Mouse (Mus musculus) CD4-positive, CD25-positive, alpha-beta regulatory T cell, adult 2 months (primary cell): ENCODE measurements around the gene Snai1.

Experiments used
- DNase-seq: peaks from one replicate; pipeline ENCODE4 v3.0.0-alpha.2; 2012; ENCODE audit warnings: low read depth, low spot score

Gene Snai1

GRCm38 (mm10) chr2:167550341-167550854 is 12.4 kb downstream of the Snai1 start:
- no peak for DNase-seq

- no peak for DNase-seq
These were observed 13.4 kb downstream of the Snai1 start for GRCm38 (mm10) chr2:167551342-167551920.

DNA sequence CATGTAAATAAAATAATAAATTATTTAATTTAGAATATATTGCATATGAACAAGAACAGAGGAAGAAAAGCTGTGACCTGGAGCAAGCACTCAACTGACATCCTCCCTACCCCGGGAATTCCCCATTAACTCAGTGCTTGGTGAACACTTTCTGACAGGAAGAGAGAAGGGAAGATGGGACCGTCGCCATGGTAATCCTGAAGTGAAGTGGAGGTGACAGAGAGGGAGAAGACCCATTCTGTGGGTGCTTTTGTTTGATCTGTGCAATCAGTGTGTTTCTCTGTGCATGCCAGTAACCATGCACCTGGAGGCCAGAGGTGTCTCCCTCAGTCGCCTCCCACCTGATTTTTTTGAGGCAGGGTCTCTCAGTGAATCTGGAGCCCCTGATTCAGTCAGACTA is 14.3 kb downstream of the Snai1 start:
- DNase-seq: no peak

DNA sequence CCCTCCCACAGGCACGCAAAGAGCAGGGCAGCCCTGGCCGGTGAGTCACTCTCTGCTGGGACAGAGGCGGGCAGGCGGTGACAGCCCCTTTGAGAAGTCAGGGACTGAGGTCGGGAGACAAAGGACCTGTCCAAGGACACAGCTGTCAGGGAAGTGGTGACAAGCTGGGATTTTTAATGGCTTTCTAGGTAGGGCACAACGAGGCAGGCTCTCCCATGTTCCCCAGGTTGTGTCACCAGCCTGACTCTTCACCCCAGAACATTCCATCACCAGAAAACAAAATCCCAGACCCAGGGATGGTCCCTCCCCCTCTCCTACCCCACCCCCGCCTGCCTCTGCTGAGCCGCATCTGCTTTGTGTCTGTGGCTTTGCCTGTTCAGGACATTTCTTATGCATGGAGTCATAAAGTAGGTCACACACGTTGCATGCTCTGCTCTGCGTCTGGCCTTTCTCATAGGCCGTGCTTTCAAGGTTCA is 15.0 kb downstream of the Snai1 start:
- no peak for DNase-seq

GRCm38 (mm10) chr2:167555766-167556165 is 17.8 kb downstream of the Snai1 start:
- DNase-seq: peak; percentile 20

DNA sequence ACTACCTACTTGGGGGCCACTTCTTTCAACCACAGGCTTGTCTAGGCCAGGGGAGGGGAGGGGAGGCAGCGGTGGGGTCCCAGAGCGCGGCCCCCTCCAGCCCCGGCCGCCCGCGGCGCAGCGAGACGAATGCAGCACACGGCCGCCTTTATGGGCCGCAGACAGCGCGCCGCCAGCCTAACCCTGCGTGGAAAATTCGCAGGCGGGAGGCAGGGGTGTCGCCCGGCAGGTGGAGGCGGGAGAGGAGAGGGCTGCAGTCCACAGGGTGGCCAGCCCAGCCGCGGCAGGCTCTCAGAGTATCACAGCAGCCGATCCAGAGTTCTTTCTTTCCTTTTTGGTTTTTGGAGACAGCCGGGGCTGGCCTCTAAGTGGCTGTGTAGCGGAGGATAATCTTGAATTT is 21.4 kb downstream of the Snai1 start:
- DNase-seq: no peak

DNA sequence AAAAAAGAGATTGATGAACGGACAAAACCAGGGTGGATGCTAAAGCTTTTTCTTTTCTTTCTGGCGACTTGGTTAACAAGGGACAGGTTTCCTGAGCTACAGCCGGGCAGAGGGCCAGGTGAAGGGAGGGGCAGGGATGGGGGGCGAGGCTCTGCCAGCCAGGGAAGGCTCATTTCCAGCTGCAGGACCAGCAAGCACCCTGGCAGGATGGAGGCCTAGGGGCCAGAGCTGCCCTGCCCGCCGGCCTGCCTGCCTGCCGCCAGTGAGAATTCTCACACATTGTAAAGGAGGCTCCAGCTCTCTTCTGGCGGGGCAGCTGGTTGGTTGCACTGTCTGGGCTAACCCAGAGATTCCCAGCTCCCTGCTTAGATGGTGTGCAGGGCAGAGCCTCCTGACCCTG is 24.1 kb downstream of the Snai1 start:
- DNase-seq: no peak

DNA sequence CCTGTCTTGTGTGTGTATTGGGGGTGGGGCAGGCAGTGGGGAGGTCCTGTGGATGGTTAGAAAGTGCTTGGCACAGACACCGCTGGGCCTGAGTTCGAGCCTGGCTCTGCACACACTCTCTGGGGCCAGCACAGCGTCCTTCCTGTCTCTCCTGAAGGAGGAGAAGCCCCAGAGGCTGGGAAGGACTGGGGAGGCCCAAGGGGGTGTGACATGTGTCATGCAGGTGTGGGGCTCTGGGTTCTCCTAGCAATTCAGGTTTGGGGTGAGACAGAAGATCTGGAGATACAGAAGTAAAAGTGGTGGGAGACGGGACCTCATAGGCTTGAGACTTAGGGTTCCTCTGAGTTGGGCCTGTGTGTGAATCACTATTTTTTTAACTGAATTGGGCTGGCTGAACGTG is 25.0 kb downstream of the Snai1 start:
- DNase-seq: no peak

DNA sequence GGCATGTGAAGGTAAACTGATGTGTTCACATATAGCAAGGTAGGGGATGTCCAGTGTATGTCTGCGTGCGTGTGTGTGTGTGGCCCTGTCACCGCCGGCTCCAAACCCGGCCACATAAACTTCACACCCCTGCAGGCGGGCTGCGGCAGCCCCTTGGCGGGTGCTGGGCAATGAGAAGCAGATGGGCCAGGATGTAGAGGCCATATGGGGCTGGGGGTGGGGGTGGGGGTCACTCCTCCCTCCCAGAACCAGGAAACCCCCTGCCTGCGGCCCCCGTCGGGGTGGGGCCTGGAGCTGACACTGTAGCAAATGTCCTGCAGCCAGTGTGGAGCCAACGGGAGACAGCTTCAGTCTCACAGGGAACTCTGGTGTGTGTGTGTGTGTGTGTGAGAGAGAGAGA is 25.7 kb downstream of the Snai1 start:
- DNase-seq: no peak

DNA sequence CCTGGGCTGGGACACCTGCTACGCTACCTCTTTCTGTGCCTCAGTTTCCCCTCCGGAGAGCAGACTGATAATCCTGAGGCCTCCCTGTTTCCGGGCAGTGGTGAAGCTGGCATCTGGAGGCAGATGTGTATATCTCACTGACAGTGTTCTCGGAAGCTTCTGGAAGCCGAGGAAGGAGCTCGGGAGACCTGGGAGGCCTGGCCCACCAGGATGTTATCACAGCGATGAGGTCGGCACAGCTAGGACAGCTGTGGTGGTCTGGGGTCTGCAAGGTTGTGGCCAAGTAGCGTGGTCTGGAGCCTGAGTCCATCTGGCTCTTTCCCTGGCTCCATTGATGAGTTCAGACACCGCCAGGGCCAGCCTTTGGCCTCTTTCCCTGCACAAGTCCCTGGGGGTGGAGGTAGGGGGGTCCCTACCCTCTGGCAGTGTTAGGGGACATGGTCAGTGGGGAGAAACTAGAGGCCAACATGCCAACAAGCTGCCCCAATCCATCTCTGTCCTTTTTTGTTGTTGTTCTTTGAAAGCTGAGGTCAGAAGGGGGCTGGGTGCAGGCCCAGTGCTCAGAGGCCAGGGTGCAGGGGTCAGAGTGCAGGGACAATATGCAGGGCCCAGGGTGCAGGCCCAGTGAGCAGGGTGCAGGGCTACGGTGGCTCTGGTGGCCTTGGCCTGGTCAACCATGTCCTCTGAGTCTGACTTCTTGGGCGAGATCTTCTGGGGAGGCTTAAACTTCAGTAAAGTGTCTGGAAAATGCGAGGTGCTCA is 26.7 kb downstream of the Snai1 start:
- no peak for DNase-seq

DNA sequence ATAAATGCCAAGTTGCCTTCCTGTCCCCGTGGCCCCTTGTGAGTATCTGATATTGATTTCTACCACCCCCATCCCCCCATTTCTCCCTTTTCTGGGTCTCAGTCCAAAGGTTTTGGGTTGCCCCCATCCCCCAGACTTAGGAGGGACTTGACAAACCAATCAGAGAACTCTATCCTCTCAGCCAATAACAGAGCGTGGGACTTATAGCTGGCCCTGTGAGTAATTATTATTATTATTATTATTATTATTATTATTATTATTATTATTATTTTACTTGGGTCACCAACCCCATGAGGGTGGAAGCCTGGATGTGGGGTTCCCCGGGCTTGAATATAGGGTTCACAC is 27.3 kb downstream of the Snai1 start:
- DNase-seq: no peak

DNA sequence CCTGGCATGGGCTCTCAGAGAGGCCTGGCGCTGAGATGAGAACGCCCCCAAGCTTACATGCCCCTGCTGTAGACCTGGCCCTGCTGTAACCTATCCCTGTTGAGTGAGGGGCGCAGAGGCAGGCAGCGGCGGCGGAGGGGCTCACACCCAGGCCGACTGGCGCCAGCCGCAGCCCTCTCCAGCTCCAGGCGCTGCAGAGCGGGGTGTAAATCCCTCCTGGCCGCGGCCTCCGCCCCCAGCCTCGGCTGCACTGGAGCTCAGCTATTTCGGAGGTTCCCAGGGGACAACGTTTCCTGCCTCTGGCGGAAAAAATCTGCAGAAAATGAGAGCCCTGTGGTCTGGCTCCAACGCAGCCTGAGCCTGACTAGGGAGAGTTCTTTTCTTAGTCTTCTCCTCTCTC is 27.7 kb downstream of the Snai1 start:
- no peak for DNase-seq

GRCm38 (mm10) chr2:167568112-167568511 is 30.1 kb downstream of the Snai1 start:
- no peak for DNase-seq

DNA sequence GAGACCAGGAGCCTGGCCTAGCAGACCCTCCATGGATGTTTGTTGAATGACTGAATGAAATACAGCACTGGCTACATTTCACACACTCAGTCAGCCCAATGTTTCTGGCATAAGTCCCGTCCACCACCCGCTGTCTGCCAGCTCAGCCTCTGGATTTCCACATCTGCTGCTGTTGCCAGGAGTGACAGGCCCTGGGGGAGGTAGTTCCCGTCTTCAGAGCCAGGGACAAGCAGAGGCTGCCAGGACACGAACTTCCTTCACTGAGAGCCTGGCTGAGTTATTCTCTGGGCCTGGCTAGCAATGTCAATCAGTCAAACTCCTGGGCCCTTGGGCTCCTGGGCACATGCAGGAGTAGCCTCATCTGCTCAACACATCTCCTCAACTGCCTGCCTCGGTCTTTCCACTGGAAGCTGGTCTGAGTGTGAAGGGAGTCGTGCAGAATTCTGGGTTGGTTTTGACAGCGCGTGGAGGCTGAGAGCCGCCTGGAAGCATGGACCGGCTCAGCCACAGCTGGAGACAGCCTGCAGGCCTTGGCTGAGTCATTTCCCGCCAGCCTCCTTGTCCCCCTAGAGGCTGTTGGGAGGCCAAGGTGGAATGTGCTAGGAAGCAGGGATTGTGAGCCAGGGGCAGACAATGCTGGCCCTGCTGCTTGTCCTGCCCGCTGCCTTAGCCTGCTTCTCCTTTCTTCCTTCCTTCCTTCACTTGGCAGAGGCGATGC is 32.1 kb downstream of the Snai1 start:
- no peak for DNase-seq

- DNase-seq: no peak
These were observed 32.8 kb downstream of the Snai1 start for GRCm38 (mm10) chr2:167570815-167571214.

DNA sequence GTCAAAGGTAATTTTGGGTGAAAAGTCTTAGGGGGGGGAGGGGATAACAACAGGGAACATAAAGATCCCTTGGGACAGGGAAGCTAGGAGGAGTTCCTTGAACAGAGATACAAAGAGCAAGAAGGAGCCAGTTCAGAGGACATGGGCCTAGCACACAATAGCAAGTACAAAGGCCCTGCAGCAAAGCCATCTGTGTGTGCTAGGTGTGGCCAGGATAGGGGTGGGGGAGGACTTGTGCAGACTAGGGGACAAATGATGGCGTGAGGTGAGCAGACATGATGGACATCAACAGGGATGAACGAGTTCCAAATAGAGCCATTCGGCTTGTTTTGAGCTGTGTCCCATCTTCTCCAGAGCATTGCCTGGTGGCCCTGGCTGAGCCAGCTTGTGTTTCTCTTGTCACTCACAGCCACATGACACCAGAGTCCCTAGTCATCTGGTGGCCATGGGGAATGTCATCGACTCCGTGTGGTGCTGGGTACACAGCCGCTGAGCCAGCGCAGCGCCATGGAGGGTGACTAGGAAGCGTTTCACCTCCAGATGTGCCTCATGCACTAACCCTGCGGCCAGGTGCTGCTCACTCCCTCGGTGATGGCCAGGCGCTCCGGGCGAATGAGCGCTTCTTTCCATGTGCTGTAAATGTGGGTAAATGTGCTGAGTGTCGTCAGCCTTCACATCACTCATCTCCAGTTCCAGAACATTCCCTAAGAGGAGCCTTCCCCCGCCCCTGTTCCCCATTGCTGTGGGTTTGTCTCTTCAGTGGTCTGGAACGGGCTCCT is 33.6 kb downstream of the Snai1 start:
- no peak for DNase-seq

DNA sequence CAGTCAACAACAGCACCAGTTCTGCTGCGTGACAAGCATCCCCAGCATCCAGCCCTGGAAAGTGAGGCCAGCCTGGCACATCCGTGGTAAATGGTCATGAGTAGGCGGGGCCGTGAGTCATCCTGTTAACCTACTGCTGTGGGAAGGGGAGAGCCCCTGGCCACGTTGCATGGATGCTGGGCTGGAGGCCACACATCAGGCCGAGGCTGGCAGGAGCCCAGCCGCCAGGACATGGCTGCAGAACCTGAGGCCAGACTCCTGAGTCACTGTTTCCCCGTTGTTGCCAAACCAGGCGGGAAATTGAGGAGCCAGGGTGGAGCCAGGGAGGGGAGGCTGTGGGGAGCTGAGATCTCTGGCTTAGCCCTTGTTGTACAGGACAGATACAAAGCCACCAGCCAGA is 36.8 kb downstream of the Snai1 start:
- DNase-seq: no peak

DNA sequence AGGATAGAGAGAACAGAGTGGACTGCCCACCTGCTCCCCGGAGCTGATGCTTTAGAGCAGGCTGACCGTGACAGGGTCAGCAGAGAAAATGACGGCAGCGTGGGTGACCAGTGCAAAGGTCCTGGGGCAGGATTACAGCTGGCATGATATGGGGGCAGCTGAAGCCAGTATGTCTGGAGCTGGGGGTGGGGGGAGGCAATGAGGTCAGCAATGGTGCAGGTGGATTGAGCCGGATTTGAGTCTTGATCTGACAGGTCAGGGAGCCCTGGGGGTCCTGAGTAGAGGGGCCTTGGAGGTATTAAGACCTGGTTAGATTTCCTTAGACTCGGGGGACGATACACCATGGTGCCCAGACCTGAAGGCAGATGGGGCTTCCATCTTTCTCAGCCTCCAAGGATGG is 37.6 kb downstream of the Snai1 start:
- DNase-seq: no peak

DNA sequence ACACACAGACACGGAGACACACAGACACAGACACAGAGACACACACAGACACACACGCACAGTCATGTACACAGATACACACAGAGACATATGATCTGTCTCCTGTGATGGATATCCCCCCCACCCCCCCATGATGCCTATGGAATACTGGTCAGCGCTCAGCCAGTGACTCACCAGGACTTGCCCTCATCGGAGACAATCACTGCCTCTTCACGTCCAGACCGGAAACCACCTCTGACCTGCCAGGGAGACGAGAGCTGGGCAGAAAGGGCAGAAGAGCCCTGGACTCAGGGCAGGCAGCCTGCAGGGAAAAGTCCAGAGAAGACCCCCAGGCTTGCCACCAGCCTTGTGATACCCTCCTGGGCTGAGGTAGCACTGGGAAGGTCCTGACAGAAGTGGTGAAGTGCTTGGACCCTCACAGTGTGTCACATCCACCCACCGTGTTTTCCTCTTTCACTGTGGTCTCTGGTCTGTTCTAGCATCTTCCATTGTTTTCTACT is 38.2 kb downstream of the Snai1 start:
- DNase-seq: no peak

DNA sequence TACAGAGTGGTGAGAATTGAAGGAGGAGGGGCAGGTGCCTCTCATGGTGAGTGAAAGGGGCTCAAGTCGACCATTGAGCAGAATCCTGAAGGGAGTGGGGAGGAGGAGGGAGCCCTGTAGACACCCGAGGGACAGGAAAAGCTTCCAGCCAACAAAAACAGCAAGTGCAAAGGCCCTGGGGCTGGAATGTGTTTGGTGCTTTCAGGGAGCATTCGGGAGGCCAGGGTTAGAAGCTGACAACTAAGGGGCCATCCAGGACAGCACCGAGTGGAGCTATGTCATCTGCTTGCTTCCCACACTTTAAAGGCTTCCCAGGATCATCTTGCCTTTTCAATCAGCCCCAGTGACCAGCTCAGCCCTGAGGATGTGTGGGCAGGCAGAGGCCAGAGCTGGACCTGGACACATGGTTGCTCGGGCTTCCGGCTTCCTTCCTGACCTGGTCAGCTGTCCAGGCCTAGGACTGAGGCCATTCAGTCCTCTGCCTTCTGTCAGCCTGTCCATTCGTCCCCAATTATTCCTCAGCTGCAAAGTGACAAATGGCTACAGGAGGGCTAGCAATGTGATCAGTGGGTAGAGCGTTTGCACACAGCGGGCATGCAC is 39.3 kb downstream of the Snai1 start:
- DNase-seq: no peak

DNA sequence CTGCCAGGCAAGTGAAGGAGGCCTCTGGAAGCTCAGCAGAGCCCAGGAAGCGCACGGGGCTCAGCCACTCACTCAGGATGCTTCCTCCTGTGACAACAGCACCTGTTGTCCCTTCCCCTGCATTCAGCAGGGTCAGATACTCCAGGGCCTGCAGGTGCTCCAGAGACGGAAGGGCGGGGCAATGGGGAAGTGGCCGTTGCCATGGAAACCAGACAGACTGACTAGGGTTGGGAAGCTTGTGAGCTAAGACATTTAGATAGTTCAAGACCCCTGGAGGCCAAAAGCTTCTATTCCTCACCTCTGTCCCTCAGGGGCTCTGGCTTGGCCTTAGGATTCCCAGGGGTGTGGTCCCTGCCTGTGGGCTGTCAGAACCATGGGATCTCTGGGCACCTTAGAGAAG is 40.5 kb downstream of the Snai1 start:
- peak; percentile 31 for DNase-seq
